Comparison of ENCODE assay signal across 8 mouse cellular contexts in the genomic region with DNA sequence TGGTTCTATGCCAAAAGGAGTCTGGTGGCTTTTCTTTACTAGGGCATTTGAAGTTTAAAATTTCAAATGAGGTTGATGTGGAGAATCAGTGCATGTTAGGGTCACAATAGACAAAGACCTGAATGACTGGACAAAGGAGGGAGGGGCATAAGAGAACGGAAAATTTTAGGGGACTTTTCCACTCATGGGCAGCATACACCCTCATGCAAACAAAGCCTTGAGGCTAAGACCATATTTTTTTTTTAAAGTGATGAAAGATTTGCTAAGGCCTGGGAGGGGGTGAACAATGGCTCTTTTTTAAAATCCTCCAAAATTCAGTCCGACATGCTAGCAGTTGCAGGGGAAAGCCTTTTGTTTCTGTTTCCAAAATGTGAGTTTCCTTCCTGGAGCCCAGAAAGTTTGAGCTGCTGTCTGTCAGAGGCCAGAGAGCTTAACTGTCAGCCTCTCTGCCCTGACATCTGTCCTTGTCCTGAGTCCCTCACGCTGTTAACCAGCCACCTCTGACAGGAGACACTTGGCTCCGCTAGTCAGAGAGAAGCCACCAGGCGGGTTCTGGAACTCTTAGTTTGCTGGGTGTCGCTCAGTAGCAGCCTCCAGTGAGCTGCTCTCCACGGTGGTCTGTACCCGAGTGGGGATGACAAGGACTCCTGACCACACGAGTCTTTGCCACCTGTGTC.
DNase-seq lines count a peak whose midpoint lies in the region; ATAC-seq and TF ChIP-seq lines count a peak whose summit lies in the region.
"Had no signal": no experiment of that assay in that cellular context is flagged by ENCODE, and none has a peak within 500 bp of the region (broad histone marks: within the 10 kb centered on the region; RNA-seq: fewer than 3 reads in every experiment).

No protein-coding gene starts in this region.

- peak in 1 of 2 experiments; percentile 38; a peak in 2 of 4 replicates for TF ChIP-seq CTCF in CH12.LX (conservative IDR thresholded peaks at IDR 0.05 in 1 of 2, IDR thresholded peaks at IDR 0.05 in 1 of 2; ENCODE audit: low read depth in 2 of 2, low read length in 2 of 2)

- WGBS in intestine, embryonic 16.5 days: 34% methylated on average over 9 of the region's 9 CpGs

- no peak for TF ChIP-seq POLR2A in CH12.LX (IDR thresholded peaks at IDR 0.05; ENCODE audit: low read depth, low read length)

- peak overlapping the region; percentile 73 for H3K27ac ChIP-seq in CH12.LX (ENCODE audit: insufficient read depth, low read depth)
- H3K27ac ChIP-seq in intestine, embryonic 16.5 days (ENCODE audit: low read length): no peak overlapping the region
- H3K27ac ChIP-seq: macrophage had no signal

- peak overlapping the region; percentile 74 for H3K4me2 ChIP-seq in CH12.LX (ENCODE audit: insufficient read depth, low read depth, poor library complexity, severe bottlenecking)
- H3K4me2 ChIP-seq in intestine, embryonic 16.5 days (ENCODE audit: low read depth, low read length): no peak overlapping the region

- peak; percentile 44 for DNase-seq in CH12.LX (ENCODE audit: extremely low read depth)
- peak; percentile 64 for DNase-seq in adrenal gland, adult 8-10 months
- DNase-seq in gastrocnemius, adult 18-20 months (ENCODE audit: low spot score): peak; percentile 60
- DNase-seq in left cerebral cortex, postnatal 25 days (ENCODE audit: low spot score in 2 of 2): peak; percentile 44 to 45
- peak; percentile 79 for DNase-seq in thymus, postnatal 25 days

- no peaks in the 10 kb centered on the region for H3K27me3 ChIP-seq in CH12.LX (replicated peaks)
- H3K27me3 ChIP-seq in intestine, embryonic 16.5 days (replicated peaks; ENCODE audit: control insufficient read depth, insufficient read depth, low read length): no peaks in the 10 kb centered on the region

- H3K4me1 ChIP-seq in CH12.LX (ENCODE audit: control insufficient read depth in 1 of 2, insufficient read depth in 2 of 2): peaks cover 11 to 35% of the 10 kb centered on the region in 2 experiments
- H3K4me1 ChIP-seq in intestine, embryonic 16.5 days (ENCODE audit: control insufficient read depth, insufficient read depth, low read length): peaks cover 9% of the 10 kb centered on the region

- in situ Hi-C loops in CH12.LX (cut with MboI; ENCODE audit: low pct_ligation_motif_present, low pct_unique_long_range_greater_than_20kb, low sequenced_read_pairs): no loop called here

- ATAC-seq in intestine, embryonic 16.5 days: peak; percentile 47
- ATAC-seq in megakaryocyte-erythroid progenitor cell, adult 5-6 weeks (replicated peaks; ENCODE audit: low FRiP score, low TSS enrichment, poor library complexity, severe bottlenecking): peak; percentile 69

- intact Hi-C loops in left cerebral cortex, postnatal 25 days (cut with DNase I): loop anchor here (5.0 kb wide), 2 partner anchors 78 to 307 kb away; no protein-coding TSS in a partner anchor

- no peak; the same call in 1 of the 2 replicates for TF ChIP-seq RAD21 in CH12.LX (IDR thresholded peaks at IDR 0.05; ENCODE audit: low read depth, low read length)

- dilution Hi-C loops in CH12.LX (cut with MboI; ENCODE audit: extremely low pct_ligation_motif_present, extremely low pct_unique_long_range_greater_than_20kb, low sequenced_read_pairs): no loop called here

- no peaks in the 10 kb centered on the region for H3K36me3 ChIP-seq in CH12.LX (replicated peaks in 1 of 2; ENCODE audit: control insufficient read depth in 1 of 2, insufficient read depth in 1 of 2, low read length in 1 of 2)
- H3K36me3 ChIP-seq in intestine, embryonic 16.5 days (ENCODE audit: control insufficient read depth, insufficient read depth, low read length): no peaks in the 10 kb centered on the region

- no peaks in the 10 kb centered on the region for H3K9me3 ChIP-seq in CH12.LX (replicated peaks; ENCODE audit: low read length)
- no peaks in the 10 kb centered on the region for H3K9me3 ChIP-seq in intestine, embryonic 16.5 days (ENCODE audit: control insufficient read depth, low read length)

- TF ChIP-seq EP300 in CH12.LX (IDR thresholded peaks at IDR 0.05; ENCODE audit: low read length): peak; percentile 80

- no peaks in the 10 kb centered on the region for H3K79me2 ChIP-seq in CH12.LX (replicated peaks; ENCODE audit: control insufficient read depth, extremely low read depth, insufficient read depth, poor library complexity, severe bottlenecking)

- no peak overlapping the region for H3K4me3 ChIP-seq in CH12.LX (replicated peaks in 1 of 3; ENCODE audit: low read depth in 2 of 3, low read length in 2 of 3, poor library complexity in 1 of 3)
- H3K4me3 ChIP-seq in intestine, embryonic 16.5 days (ENCODE audit: low read length): no peak overlapping the region

- peak overlapping the region; percentile 12; the same call in 1 of the 2 replicates for H3K9ac ChIP-seq in CH12.LX (ENCODE audit: insufficient read depth, low read depth)
- peak overlapping the region; percentile 50; the same call in 1 of the 2 replicates for H3K9ac ChIP-seq in intestine, embryonic 16.5 days (ENCODE audit: low read depth, low read length)

TF ChIP-seq in CH12.LX, 34 proteins besides CTCF, POLR2A, EP300 and RAD21:
- no peak for TF ChIP-seq USF2 (conservative IDR thresholded peaks at IDR 0.05; ENCODE audit: low read depth, low read length)
- TF ChIP-seq E2F4 (IDR thresholded peaks at IDR 0.05; ENCODE audit: insufficient replicate concordance, low read depth, low read length): no peak
- TF ChIP-seq GABPA (IDR thresholded peaks at IDR 0.05; ENCODE audit: insufficient replicate concordance, low read depth, low read length): no peak
- no peak for TF ChIP-seq IRF4 (IDR thresholded peaks at IDR 0.05; ENCODE audit: low read depth, low read length)
- TF ChIP-seq CHD2 (IDR thresholded peaks at IDR 0.05; ENCODE audit: low read length): no peak
- no peak for TF ChIP-seq ZMIZ1 (IDR thresholded peaks at IDR 0.05; ENCODE audit: low read depth, low read length)
- TF ChIP-seq TBP (conservative IDR thresholded peaks at IDR 0.05; ENCODE audit: low read depth, low read length): no peak
- TF ChIP-seq ZKSCAN1 (IDR thresholded peaks at IDR 0.05; ENCODE audit: borderline replicate concordance, low read depth, low read length): no peak
- peak; percentile 89 for TF ChIP-seq MAZ (IDR thresholded peaks at IDR 0.05; ENCODE audit: low read depth, low read length)
- TF ChIP-seq HCFC1 (IDR thresholded peaks at IDR 0.05; ENCODE audit: low read depth, low read length): peak; percentile 38; the same call in 1 of the 2 replicates
- no peak for TF ChIP-seq NELFE (IDR thresholded peaks at IDR 0.05; ENCODE audit: low read depth, low read length)
- no peak; the same call in 1 of the 2 replicates for TF ChIP-seq TCF12 (IDR thresholded peaks at IDR 0.05; ENCODE audit: low read depth, low read length)
- TF ChIP-seq UBTF (IDR thresholded peaks at IDR 0.05; ENCODE audit: low read depth, low read length): no peak
- peak; percentile 63 for TF ChIP-seq MXI1 (IDR thresholded peaks at IDR 0.05; ENCODE audit: low read depth, low read length)
- TF ChIP-seq USF1 (IDR thresholded peaks at IDR 0.05; ENCODE audit: low read depth, low read length): no peak
- no peak for TF ChIP-seq CHD1 (IDR thresholded peaks at IDR 0.05; ENCODE audit: low read depth, low read length)
- TF ChIP-seq MYC (IDR thresholded peaks at IDR 0.05; ENCODE audit: low read depth, low read length): peak; percentile 59; the same call in 1 of the 2 replicates
- TF ChIP-seq MEF2A (IDR thresholded peaks at IDR 0.05; ENCODE audit: borderline replicate concordance, low read depth, low read length): 0 out of 2 replicates have a peak, but pooled peaks have one; percentile 40
- TF ChIP-seq MAX (IDR thresholded peaks at IDR 0.05; ENCODE audit: low read length): no peak
- no peak for TF ChIP-seq RCOR1 (conservative IDR thresholded peaks at IDR 0.05; ENCODE audit: low read depth, low read length)
- peak; percentile 9; the same call in 1 of the 2 replicates for TF ChIP-seq JUN (IDR thresholded peaks at IDR 0.05; ENCODE audit: insufficient read depth, low read depth, low read length)
- TF ChIP-seq ZC3H11A (IDR thresholded peaks at IDR 0.05; ENCODE audit: low read depth, low read length): no peak
- TF ChIP-seq PAX5 (IDR thresholded peaks at IDR 0.05; ENCODE audit: low read length): no peak
- TF ChIP-seq BHLHE40 (IDR thresholded peaks at IDR 0.05; ENCODE audit: low read depth, low read length): 0 out of 2 replicates have a peak, but pooled peaks have one; percentile 24
- peak; percentile 51; the same call in 1 of the 2 replicates for TF ChIP-seq SIN3A (IDR thresholded peaks at IDR 0.05; ENCODE audit: low read length)
- no peak for TF ChIP-seq ELF1 (IDR thresholded peaks at IDR 0.05; ENCODE audit: low read depth, low read length)
- peak; percentile 19; the same call in 1 of the 2 replicates for TF ChIP-seq JUND (conservative IDR thresholded peaks at IDR 0.05; ENCODE audit: low read depth, low read length)
- TF ChIP-seq ZNF384 (IDR thresholded peaks at IDR 0.05; ENCODE audit: low read depth, low read length): peak; percentile 89
- no peak for TF ChIP-seq MAFK (IDR thresholded peaks at IDR 0.05; ENCODE audit: insufficient replicate concordance, low read length)
- TF ChIP-seq NRF1 (IDR thresholded peaks at IDR 0.05; ENCODE audit: low read depth, low read length): no peak
- 0 out of 2 replicates have a peak, but pooled peaks have one; percentile 35 for TF ChIP-seq ETS1 (conservative IDR thresholded peaks at IDR 0.05; ENCODE audit: low read depth, low read length)
- TF ChIP-seq KAT2A (IDR thresholded peaks at IDR 0.05; ENCODE audit: insufficient replicate concordance, low read length): no peak
- no peak for TF ChIP-seq POLR2AphosphoS2 (IDR thresholded peaks at IDR 0.05; ENCODE audit: low read depth, low read length)
- TF ChIP-seq SMC3 (IDR thresholded peaks at IDR 0.05; ENCODE audit: low read depth, low read length): peak; percentile 32; the same call in 1 of the 2 replicates
TF ChIP-seq in CH12.LX: peak in this region for 12.
